Mouse (Mus musculus) right cerebral cortex, postnatal 10 days (tissue): ENCODE measurements around the gene Tmem199.
A peak's percentile ranks its signal among the peaks of the same experiment; 100 is the strongest.

Source experiments
- DNase-seq, 2 experiments: peaks; one replicate each; pipeline ENCODE4 v3.0.0; 2021; ENCODE audit warnings: low spot score in 2 of 2

Gene Tmem199

GRCm38 (mm10) chr11:78524838-78525237, 12.9 kb upstream of the Tmem199 start:
- peak in 1 of 2 experiments; percentile 72 for DNase-seq

GRCm38 (mm10) chr11:78523241-78523955, 11.4 kb upstream of the Tmem199 start:
- DNase-seq = no peak

- no peak for DNase-seq
Measured at GRCm38 (mm10) chr11:78522481-78522997, 10.6 kb upstream of the Tmem199 start.

GRCm38 (mm10) chr11:78521880-78522279, 9.9 kb upstream of the Tmem199 start:
- DNase-seq = no peak

GRCm38 (mm10) chr11:78518931-78519330, 7.0 kb upstream of the Tmem199 start:
- DNase-seq = no peak

- DNase-seq = no peak
Measured at GRCm38 (mm10) chr11:78515549-78516325, 3.8 kb upstream of the Tmem199 start.

GRCm38 (mm10) chr11:78513106-78513790, 1.3 kb upstream of the Tmem199 start:
- DNase-seq = no peak

GRCm38 (mm10) chr11:78509148-78509547, 2.8 kb downstream of the Tmem199 start:
- no peak for DNase-seq

GRCm38 (mm10) chr11:78505430-78505829, 6.5 kb downstream of the Tmem199 start:
- DNase-seq = no peak

- no peak for DNase-seq
Measured at GRCm38 (mm10) chr11:78502909-78503650, 8.9 kb downstream of the Tmem199 start, which contains the start of gene Sebox. Gene Sebox, plus strand, starts transcription at chr11:78503447.

- no peak for DNase-seq
Measured at GRCm38 (mm10) chr11:78501529-78501928, 10.4 kb downstream of the Tmem199 start.

- DNase-seq = no peak
Measured at GRCm38 (mm10) chr11:78500623-78501202, 11.3 kb downstream of the Tmem199 start.

- DNase-seq = no peak
Measured at GRCm38 (mm10) chr11:78499543-78499942, 12.4 kb downstream of the Tmem199 start.

- no peak for DNase-seq
Measured at GRCm38 (mm10) chr11:78499004-78499403, 13.0 kb downstream of the Tmem199 start, which contains the start of gene Vtn. Gene Vtn, plus strand, starts transcription at chr11:78499091.

- DNase-seq = peak; percentile 97
Measured at GRCm38 (mm10) chr11:78497544-78498522, 14.1 kb downstream of the Tmem199 start, which contains the start of gene Sarm1. Gene Sarm1, minus strand, starts transcription at chr11:78497754.

- DNase-seq = peak; percentile 65 to 73
Measured at GRCm38 (mm10) chr11:78497071-78497541, 14.9 kb downstream of the Tmem199 start.

- no peak for DNase-seq
Measured at GRCm38 (mm10) chr11:78495904-78496303, 16.1 kb downstream of the Tmem199 start.

GRCm38 (mm10) chr11:78490781-78491241, 21.2 kb downstream of the Tmem199 start:
- DNase-seq = peak; percentile 67 to 76

GRCm38 (mm10) chr11:78488168-78488567, 23.8 kb downstream of the Tmem199 start:
- DNase-seq = peak; percentile 80 to 86
